Comparison of ENCODE assay signal across 10 mouse cellular contexts in the genomic region with DNA sequence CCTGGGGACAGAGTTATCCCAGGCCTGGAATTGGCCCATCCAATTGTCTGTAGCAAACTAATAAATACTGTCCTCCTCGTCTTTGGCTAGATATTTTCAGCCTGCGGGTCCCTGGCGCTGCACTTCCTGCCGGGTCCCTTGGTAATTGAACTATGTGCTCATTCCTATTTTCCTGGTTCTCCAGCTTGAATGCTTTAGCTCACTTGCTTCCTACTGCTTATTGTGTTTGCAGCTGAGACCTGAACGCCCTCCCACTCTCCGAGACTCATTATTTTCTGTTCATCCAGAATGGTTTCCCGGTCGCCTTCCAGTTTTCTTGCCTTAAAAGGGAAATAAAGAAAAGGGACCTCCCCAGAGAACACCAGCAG.
DNase-seq lines count a peak whose midpoint lies in the region; ATAC-seq lines count a peak whose summit lies in the region.
"Had no signal": no experiment of that assay in that cellular context is flagged by ENCODE, and none has a peak within 500 bp of the region (broad histone marks: within the 10 kb centered on the region; RNA-seq: fewer than 3 reads in every experiment).

No protein-coding gene starts in this region.

- no peaks in the 10 kb centered on the region for H3K4me1 ChIP-seq in heart, embryonic 11.5 days (ENCODE audit: control insufficient read depth, insufficient read depth, low read length)
- H3K4me1 ChIP-seq in embryonic facial prominence, embryonic 13.5 days, result peaks cover 36% of the 10 kb centered on the region
- peaks cover 9% of the 10 kb centered on the region for H3K4me1 ChIP-seq in heart, embryonic 15.5 days (replicated peaks)

- H3K27ac ChIP-seq in heart, embryonic 11.5 days (ENCODE audit: low read depth, low read length), result no peak overlapping the region
- H3K27ac ChIP-seq in embryonic facial prominence, embryonic 13.5 days, result peak overlapping the region; percentile 58; the same call in 1 of the 2 replicates
- peak overlapping the region; percentile 70 for H3K27ac ChIP-seq in heart, embryonic 15.5 days
- H3K27ac ChIP-seq: liver, embryonic 14.5 days had no signal

- H3K4me2 ChIP-seq in heart, embryonic 11.5 days, result no peak overlapping the region
- no peak overlapping the region for H3K4me2 ChIP-seq in embryonic facial prominence, embryonic 13.5 days
- H3K4me2 ChIP-seq in heart, embryonic 15.5 days, result no peak overlapping the region

- H3K36me3 ChIP-seq in heart, embryonic 11.5 days (ENCODE audit: control insufficient read depth, insufficient read depth, low read length), result no peaks in the 10 kb centered on the region
- H3K36me3 ChIP-seq in embryonic facial prominence, embryonic 13.5 days, result no peaks in the 10 kb centered on the region
- no peaks in the 10 kb centered on the region for H3K36me3 ChIP-seq in heart, embryonic 15.5 days

- peak; percentile 43 for DNase-seq in heart, adult 8-10 months (ENCODE audit: low spot score)
- peak; percentile 35 to 45 for DNase-seq in kidney, postnatal 25 days
- no peak for DNase-seq in left cerebral cortex, adult 18-20 months (ENCODE audit: low spot score in 2 of 2)
- no peak for DNase-seq in adrenal gland, adult 8-10 months
- DNase-seq in adrenal gland, adult (ENCODE audit: inconsistent age in 2 of 2, low spot score in 1 of 2), result no peak
- DNase-seq: thymus, postnatal 25 days had no signal

- H3K4me3 ChIP-seq in heart, embryonic 11.5 days (ENCODE audit: low read depth, low read length), result no peak overlapping the region
- no peak overlapping the region for H3K4me3 ChIP-seq in embryonic facial prominence, embryonic 13.5 days
- no peak overlapping the region for H3K4me3 ChIP-seq in heart, embryonic 15.5 days

- no peaks in the 10 kb centered on the region for H3K9me3 ChIP-seq in heart, embryonic 11.5 days (replicated peaks; ENCODE audit: control insufficient read depth, low read length)
- H3K9me3 ChIP-seq in embryonic facial prominence, embryonic 13.5 days, result no peaks in the 10 kb centered on the region
- no peaks in the 10 kb centered on the region for H3K9me3 ChIP-seq in heart, embryonic 15.5 days (replicated peaks)

- no peak for ATAC-seq in heart, embryonic 11.5 days (replicated peaks; ENCODE audit: insufficient number of reproducible peaks, low FRiP score, low TSS enrichment)
- ATAC-seq in embryonic facial prominence, embryonic 13.5 days (ENCODE audit: insufficient number of reproducible peaks, insufficient read depth, low FRiP score, low TSS enrichment, low read depth), result no peak
- 0 out of 2 replicates have a peak, but pooled peaks have one; percentile 39 for ATAC-seq in heart, embryonic 15.5 days (replicated peaks; ENCODE audit: insufficient number of reproducible peaks, insufficient read depth, low FRiP score, low read depth)

- H3K27me3 ChIP-seq in heart, embryonic 11.5 days (ENCODE audit: control insufficient read depth, insufficient read depth, low read length), result no peaks in the 10 kb centered on the region
- no peaks in the 10 kb centered on the region for H3K27me3 ChIP-seq in embryonic facial prominence, embryonic 13.5 days
- H3K27me3 ChIP-seq in heart, embryonic 15.5 days, result no peaks in the 10 kb centered on the region

- WGBS in heart, embryonic 11.5 days (ENCODE audit: insufficient replicate concordance), result 75% methylated on average over 8 of the region's 8 CpGs
- WGBS in embryonic facial prominence, embryonic 13.5 days, result 44% methylated on average over 8 of the region's 8 CpGs
- 64% methylated on average over 8 of the region's 8 CpGs for WGBS in heart, embryonic 15.5 days

- H3K9ac ChIP-seq in heart, embryonic 11.5 days (ENCODE audit: low read depth, low read length), result no peak overlapping the region
- no peak overlapping the region for H3K9ac ChIP-seq in embryonic facial prominence, embryonic 13.5 days
- no peak overlapping the region for H3K9ac ChIP-seq in heart, embryonic 15.5 days
- H3K9ac ChIP-seq: liver, embryonic 14.5 days had no signal

Comparison
In these comparisons a context has a peak if more than half of its experiments do, and no peak if none do; other contexts are left out.
1. DNase-seq: peak in heart, adult 8-10 months (single experiment) and kidney, postnatal 25 days (2 of 2); none in left cerebral cortex, adult 18-20 months (0 of 2), adrenal gland, adult 8-10 months (single experiment) and adrenal gland, adult (0 of 2).